Mouse (Mus musculus) forebrain, embryonic 14.5 days (tissue): ENCODE results near the gene Grhl1. TPM values are rescaled to one million over a fixed set of nuclear protein-coding genes. Genes with fewer than 3 reads are reported as not detected.

Experiments
- ATAC-seq: fragments of 200-750 bp; cut with Nextera tagmentation; 2 replicates; pipeline ENCODE4 v1.8.0; 2017; ENCODE audit warnings: mild to moderate bottlenecking, moderate library complexity
- DNase-seq: peaks from one replicate; pipeline ENCODE4 v3.0.0-alpha.2; 2015; ENCODE audit warnings: low spot score
- H3K27ac ChIP-seq: fragments of 300-500 bp; sonication (generic); 2 replicates; pipeline ENCODE4 v1.5.1; 2014; ENCODE audit warnings: low read depth, mild to moderate bottlenecking, control low read depth, low read length, moderate library complexity
- H3K27me3 ChIP-seq: fragments of 300-500 bp; sonication (generic); replicated peaks from 2 replicates; pipeline ENCODE4 v1.6.1; 2014; ENCODE audit warnings: low read length, control low read depth, mixed read lengths; ENCODE audit not compliant: control insufficient read depth, insufficient read depth
- H3K36me3 ChIP-seq: fragments of 300-500 bp; sonication (generic); 2 replicates; pipeline ENCODE4 v1.6.1; 2014; ENCODE audit warnings: low read length, control low read depth; ENCODE audit not compliant: control insufficient read depth, insufficient read depth
- H3K4me1 ChIP-seq: fragments of 300-500 bp; sonication (generic); 2 replicates; pipeline ENCODE4 v1.6.1; 2014; ENCODE audit warnings: antibody characterized with exemption, low read length, control low read depth; ENCODE audit not compliant: control insufficient read depth, insufficient read depth
- H3K4me2 ChIP-seq: fragments of 300-500 bp; sonication (generic); 2 replicates; pipeline ENCODE4 v1.6.1; 2014; ENCODE audit warnings: mild to moderate bottlenecking, control low read depth, low read length
- H3K4me3 ChIP-seq: fragments of 300-500 bp; sonication (generic); 2 replicates; pipeline ENCODE4 v1.5.1; 2014; ENCODE audit warnings: low read depth, low read length, control low read depth
- H3K9ac ChIP-seq: fragments of 300-500 bp; sonication (generic); 2 replicates; pipeline ENCODE4 v1.6.1; 2014; ENCODE audit warnings: mild to moderate bottlenecking, low read length, control low read depth, moderate library complexity
- H3K9me3 ChIP-seq: fragments of 300-500 bp; sonication (generic); replicated peaks from 2 replicates; pipeline ENCODE4 v1.6.1; 2016; ENCODE audit warnings: low read length, control low read depth, mixed read lengths; ENCODE audit not compliant: control insufficient read depth
- WGBS: fragments of 180-500 bp; shearing (Covaris S2); extraction: QIAGEN DNeasy Blood & Tissue Kit; methylation state at CpG from one replicate; pipeline ENCODE4 v1.1.7; 2014; 5-methylcytosine and 5-hydroxymethylcytosine counted together
- polyA plus RNA-seq: library from polyadenylated mRNA; unstranded; fragments of >200 nt; fragmentation: Nextera tagmentation; extraction: Ambion mirVana; gene quantifications from 2 replicates; pipeline ENCODE4 v1.2.1, GENCODE M21; 2014

Grhl1 gene
- polyA plus RNA-seq, 1 experiment from 2014 or later, result 0.72 TPM

DNA sequence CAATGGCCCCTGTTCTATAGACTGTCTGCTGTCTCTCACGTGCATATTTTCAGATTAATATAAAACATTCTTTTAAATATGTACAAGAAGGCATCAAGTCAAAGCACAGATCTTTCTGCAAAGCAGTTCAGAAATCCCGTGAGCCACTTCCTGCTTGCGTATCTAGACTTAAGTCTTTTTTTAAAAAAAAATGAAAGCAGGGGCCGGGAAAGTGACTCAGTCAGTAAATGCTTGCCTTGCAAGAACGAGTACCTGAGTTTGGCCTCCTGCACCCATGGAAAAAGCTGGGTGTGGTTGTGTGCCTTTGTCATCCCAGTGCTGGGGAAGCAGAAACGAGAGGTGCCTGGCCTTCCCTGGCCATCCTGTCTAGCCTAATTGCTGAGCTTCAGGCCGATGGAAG lies 28.0 kb downstream of the Grhl1 start:
- no peak overlapping the region for H3K9ac ChIP-seq
- H3K4me3 ChIP-seq, result no peak overlapping the region
- DNase-seq (no peak), ATAC-seq (no peak)
- no peaks in the 10 kb centered on the region for H3K9me3 ChIP-seq
- 83% methylated on average over 7 of the region's 7 CpGs for WGBS
- no peaks in the 10 kb centered on the region for H3K4me1 ChIP-seq
- no peaks in the 10 kb centered on the region for H3K36me3 ChIP-seq
- no peaks in the 10 kb centered on the region for H3K27me3 ChIP-seq
- no peak overlapping the region for H3K4me2 ChIP-seq
- H3K27ac ChIP-seq, result no peak overlapping the region

DNA sequence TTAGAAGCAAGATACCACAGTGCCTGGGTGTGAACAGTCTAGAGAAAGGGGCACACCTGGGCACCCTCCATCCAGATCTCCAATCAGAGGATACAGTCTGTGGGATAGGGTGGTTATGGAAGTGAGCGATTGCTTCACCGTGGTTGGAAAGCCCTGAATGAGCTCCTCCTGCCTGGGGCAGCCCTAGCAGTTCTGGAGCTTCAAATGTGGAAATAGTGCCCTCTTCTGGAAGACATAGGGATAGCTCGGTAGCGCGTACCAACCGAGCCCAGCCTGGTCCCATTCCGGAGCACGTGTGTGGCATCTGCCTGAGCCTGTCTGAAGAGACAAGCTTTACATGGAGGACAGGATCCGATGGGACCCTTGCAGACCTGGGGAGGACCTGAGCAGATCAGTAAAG lies 28.7 kb downstream of the Grhl1 start:
- Histone ChIP-seq H3K9me3 (no peaks in the 10 kb centered on the region), H3K27me3 (no peaks in the 10 kb centered on the region), H3K9ac (no peak overlapping the region), H3K4me1 (no peaks in the 10 kb centered on the region), H3K4me2 (no peak overlapping the region), H3K36me3 (no peaks in the 10 kb centered on the region), H3K4me3 (no peak overlapping the region), H3K27ac (no peak overlapping the region)
- peak; percentile 85 for DNase-seq
- ATAC-seq, result peak; percentile 80
- 2% methylated on average over 9 of the region's 9 CpGs for WGBS

DNA sequence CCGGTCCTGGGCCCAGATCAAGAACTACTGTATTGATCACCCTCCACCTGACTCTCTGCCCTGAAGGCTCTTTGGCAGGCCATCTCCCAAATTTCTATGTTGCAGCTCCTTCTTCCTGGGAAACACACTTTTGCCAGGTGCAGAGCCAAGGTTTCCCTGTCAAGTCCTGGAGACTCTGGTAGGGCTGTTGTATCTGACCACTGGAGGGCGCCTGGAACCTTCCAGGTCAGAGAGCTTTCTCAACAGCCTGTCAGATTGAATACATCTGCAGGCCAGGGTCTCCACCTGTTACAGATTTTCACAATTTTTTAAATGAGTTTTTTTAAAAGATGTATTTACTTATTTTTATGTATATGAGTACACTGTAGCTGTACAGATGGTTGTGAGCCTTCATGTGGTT lies 31.2 kb downstream of the Grhl1 start:
- no peaks in the 10 kb centered on the region for H3K4me1 ChIP-seq
- no peak overlapping the region for H3K27ac ChIP-seq
- H3K4me3 ChIP-seq, result no peak overlapping the region
- peak; percentile 59; the same call in 1 of the 2 replicates for ATAC-seq
- DNase-seq, result peak; percentile 81
- no peaks in the 10 kb centered on the region for H3K27me3 ChIP-seq
- no peak overlapping the region for H3K9ac ChIP-seq
- no peaks in the 10 kb centered on the region for H3K9me3 ChIP-seq
- H3K36me3 ChIP-seq, result no peaks in the 10 kb centered on the region
- H3K4me2 ChIP-seq, result no peak overlapping the region
- WGBS, result 44% methylated on average over 2 of the region's 2 CpGs

GRCm38 (mm10) chr12:24606166-24606565 lies 34.1 kb downstream of the Grhl1 start:
- Histone ChIP-seq H3K9me3 (no peaks in the 10 kb centered on the region), H3K9ac (no peak overlapping the region), H3K27ac (no peak overlapping the region), H3K4me3 (no peak overlapping the region), H3K36me3 (no peaks in the 10 kb centered on the region), H3K4me2 (no peak overlapping the region), H3K4me1 (no peaks in the 10 kb centered on the region), H3K27me3 (no peaks in the 10 kb centered on the region)
- DNase-seq (peak; percentile 48), ATAC-seq (no peak)
- WGBS, result 19% methylated on average over 10 of the region's 10 CpGs

- no peak overlapping the region for H3K27ac ChIP-seq
- no peaks in the 10 kb centered on the region for H3K9me3 ChIP-seq
- H3K27me3 ChIP-seq, result no peaks in the 10 kb centered on the region
- no peaks in the 10 kb centered on the region for H3K4me1 ChIP-seq
- H3K4me3 ChIP-seq, result no peak overlapping the region
- no peak overlapping the region for H3K4me2 ChIP-seq
- DNase-seq (no peak), ATAC-seq (no peak)
- WGBS, result 81% methylated on average over 6 of the region's 6 CpGs
- no peaks in the 10 kb centered on the region for H3K36me3 ChIP-seq
- H3K9ac ChIP-seq, result no peak overlapping the region
Observed at GRCm38 (mm10) chr12:24612591-24612990, 40.5 kb downstream of the Grhl1 start.

DNA sequence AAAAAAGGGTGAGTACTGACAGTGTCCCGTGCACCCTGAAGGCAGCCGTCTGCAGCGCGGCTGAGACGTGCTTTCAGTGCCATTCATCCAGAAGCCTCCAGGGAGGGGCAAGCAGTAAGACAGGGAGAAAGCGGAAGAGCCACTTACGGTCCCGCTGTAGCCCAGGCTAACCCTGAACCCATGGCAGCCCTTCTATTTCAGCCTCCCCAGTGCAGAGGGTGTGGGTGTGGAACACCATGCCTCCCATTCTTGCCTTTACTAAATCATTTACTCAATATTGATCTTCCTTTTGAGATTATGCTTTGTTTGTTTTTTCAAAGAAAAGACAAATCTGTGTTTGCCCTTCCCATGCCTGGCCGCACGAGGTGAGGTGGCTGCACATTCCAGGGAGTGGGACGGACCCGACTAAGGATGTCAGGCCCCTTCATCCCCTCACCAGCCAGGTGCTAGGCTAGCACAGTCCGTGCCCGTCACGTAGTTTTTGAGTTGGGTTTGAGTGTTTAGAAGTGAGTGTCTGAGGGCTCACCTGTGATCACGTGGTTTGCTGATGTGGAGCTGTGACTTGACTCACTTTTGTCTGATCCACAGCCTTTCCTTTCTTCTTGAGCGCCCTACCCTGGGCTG lies 42.5 kb downstream of the Grhl1 start:
- no peak overlapping the region for H3K27ac ChIP-seq
- no peaks in the 10 kb centered on the region for H3K9me3 ChIP-seq
- DNase-seq (no peak), ATAC-seq (no peak)
- 84% methylated on average over 17 of the region's 17 CpGs for WGBS
- no peak overlapping the region for H3K9ac ChIP-seq
- H3K4me2 ChIP-seq, result no peak overlapping the region
- no peaks in the 10 kb centered on the region for H3K4me1 ChIP-seq
- no peaks in the 10 kb centered on the region for H3K36me3 ChIP-seq
- no peaks in the 10 kb centered on the region for H3K27me3 ChIP-seq
- no peak overlapping the region for H3K4me3 ChIP-seq

DNA sequence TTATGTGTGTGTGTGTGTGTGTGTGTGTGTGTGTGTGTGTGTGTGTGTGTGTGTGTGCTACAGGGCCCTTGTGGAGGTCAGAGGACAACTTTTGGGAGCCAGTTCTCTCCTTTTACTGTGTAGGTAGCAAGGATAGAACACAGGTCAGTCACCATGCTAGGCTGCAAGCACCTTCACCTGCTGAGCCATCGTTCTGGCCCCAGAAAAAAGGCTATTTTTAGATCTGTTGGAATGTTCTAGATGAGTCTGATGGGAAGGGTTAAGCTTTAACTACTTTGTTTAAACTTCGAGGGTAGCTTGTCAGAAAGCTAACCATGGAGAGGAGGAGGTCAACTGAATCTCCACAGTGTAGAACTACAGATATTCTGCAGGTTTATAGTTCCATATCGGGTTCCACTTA lies 43.1 kb downstream of the Grhl1 start:
- Histone ChIP-seq H3K4me3 (no peak overlapping the region), H3K36me3 (no peaks in the 10 kb centered on the region), H3K4me2 (no peak overlapping the region), H3K9me3 (no peaks in the 10 kb centered on the region), H3K9ac (no peak overlapping the region), H3K27ac (no peak overlapping the region), H3K4me1 (no peaks in the 10 kb centered on the region), H3K27me3 (no peaks in the 10 kb centered on the region)
- 84% methylated on average over 3 of the region's 3 CpGs for WGBS
- no peak for DNase-seq
- ATAC-seq, result no peak

DNA sequence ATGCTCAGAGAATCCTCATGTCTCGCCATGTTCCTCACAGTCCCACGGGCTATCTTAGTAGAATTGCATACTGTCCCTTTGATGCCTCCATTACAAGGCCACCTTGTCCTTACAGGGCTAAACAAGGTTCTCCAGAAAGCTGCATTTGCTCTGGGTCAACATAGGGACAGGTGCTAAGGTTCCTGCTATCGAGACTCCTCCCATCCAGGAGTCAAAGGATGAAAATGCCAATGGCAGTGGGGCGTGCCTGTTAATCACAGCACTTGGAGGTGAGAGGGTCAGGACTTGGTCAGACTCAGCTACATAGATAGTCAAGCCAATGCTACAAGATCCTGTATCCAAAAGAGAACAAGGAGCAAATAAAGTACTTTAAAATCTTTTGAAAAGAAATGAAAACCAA lies 47.4 kb downstream of the Grhl1 start:
- ATAC-seq (no peak), DNase-seq (no peak)
- Histone ChIP-seq H3K36me3 (no peaks in the 10 kb centered on the region), H3K9ac (no peak overlapping the region), H3K27me3 (no peaks in the 10 kb centered on the region), H3K4me1 (0 out of 2 replicates have a peak, but pooled peaks cover 2% of the 10 kb centered on the region), H3K9me3 (no peaks in the 10 kb centered on the region), H3K4me3 (no peak overlapping the region), H3K27ac (no peak overlapping the region), H3K4me2 (no peak overlapping the region)
- 85% methylated on average over 4 of the region's 4 CpGs for WGBS

GRCm38 (mm10) chr12:24623486-24624251 lies 51.6 kb downstream of the Grhl1 start:
- 0 out of 2 replicates have a peak, but pooled peaks cover 2% of the 10 kb centered on the region for H3K4me1 ChIP-seq
- no peak overlapping the region for H3K4me3 ChIP-seq
- H3K36me3 ChIP-seq, result no peaks in the 10 kb centered on the region
- no peak for DNase-seq
- WGBS, result 79% methylated on average over 12 of the region's 12 CpGs
- H3K27me3 ChIP-seq, result no peaks in the 10 kb centered on the region
- H3K9ac ChIP-seq, result no peak overlapping the region
- ATAC-seq, result no peak
- no peak overlapping the region for H3K4me2 ChIP-seq
- H3K27ac ChIP-seq, result no peak overlapping the region
- H3K9me3 ChIP-seq, result no peaks in the 10 kb centered on the region
